Mouse (Mus musculus): ENCODE measurements around the gene Sorcs3. TPM values are rescaled to one million over a fixed set of nuclear protein-coding genes. Genes with fewer than 3 reads are reported as not detected.

Gene Sorcs3
- polyA plus RNA-seq, 1 experiment from 2014 or later, result 15.2 TPM

GRCm38 (mm10) chr19:48850466-48850865 lies 644.6 kb downstream of the Sorcs3 start:
- no peak for DNase-seq
- Histone ChIP-seq H3K27ac (replicated peaks; ENCODE audit: low read depth, low read length) (no peak overlapping the region), H3K4me2 (ENCODE audit: low read length) (no peak overlapping the region), H3K27me3 (ENCODE audit: control insufficient read depth, insufficient read depth, low read length) (no peaks in the 10 kb centered on the region), H3K9ac (replicated peaks; ENCODE audit: low read length) (no peak overlapping the region), H3K36me3 (ENCODE audit: control insufficient read depth, insufficient read depth, low read length) (no peaks in the 10 kb centered on the region), H3K9me3 (ENCODE audit: control insufficient read depth, low read length) (no peaks in the 10 kb centered on the region), H3K4me3 (replicated peaks; ENCODE audit: low read depth, low read length) (no peak overlapping the region), H3K4me1 (ENCODE audit: control insufficient read depth, insufficient read depth, low read length) (no peaks in the 10 kb centered on the region)
- 65% methylated on average over 1 of the region's 1 CpGs for whole genome bisulfite sequencing
- no peak for ATAC-seq (ENCODE audit: low FRiP score, low TSS enrichment)

Measured in midbrain, embryonic 14.5 days (tissue).